Mouse (Mus musculus) testis, adult 2 months (tissue): Measurements from ENCODE around the gene Card10.

ENCODE experiments used
- CTCF ChIP-seq: fragments of 200-500 bp; IDR thresholded peaks from 2 replicates; pipeline ENCODE4 v1.5.1; 2012; ENCODE audit warnings: low read depth, mild to moderate bottlenecking, inconsistent platforms, low read length, moderate library complexity; ENCODE audit not compliant: control insufficient read depth, insufficient read depth, insufficient replicate concordance
- POLR2A ChIP-seq: fragments of 200-500 bp; IDR thresholded peaks from 2 replicates; pipeline ENCODE4 v1.6.1; 2012; ENCODE audit warnings: low read depth, mild to moderate bottlenecking, inconsistent platforms, low read length, moderate library complexity; ENCODE audit not compliant: control insufficient read depth

DNA sequence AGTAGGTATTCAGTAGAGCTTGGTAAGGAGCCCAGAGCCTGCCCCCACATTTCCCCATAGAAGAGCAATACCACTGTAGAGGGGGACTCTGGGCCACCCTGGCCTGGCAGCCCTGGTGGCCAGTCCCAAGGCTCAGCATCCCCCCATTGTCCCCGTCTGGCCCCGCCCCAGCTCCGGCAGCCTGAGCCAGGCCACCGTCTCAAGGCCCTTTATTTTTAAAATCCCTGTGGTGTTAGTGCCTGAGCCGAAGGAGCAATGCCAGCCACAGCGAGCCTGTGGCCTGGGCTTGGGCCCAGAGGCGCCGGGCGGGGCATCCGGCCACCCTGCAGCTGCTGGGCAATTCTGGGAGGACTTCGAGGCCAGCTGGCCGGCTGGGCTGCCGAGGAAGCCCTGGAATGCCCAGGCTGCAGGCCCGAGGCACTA, 29.9 kb upstream of the Card10 start:
- TF ChIP-seq CTCF = no peak
- no peak for TF ChIP-seq POLR2A
